Mouse (Mus musculus): ENCODE results near the gene Iqck.

Gene Iqck

DNA sequence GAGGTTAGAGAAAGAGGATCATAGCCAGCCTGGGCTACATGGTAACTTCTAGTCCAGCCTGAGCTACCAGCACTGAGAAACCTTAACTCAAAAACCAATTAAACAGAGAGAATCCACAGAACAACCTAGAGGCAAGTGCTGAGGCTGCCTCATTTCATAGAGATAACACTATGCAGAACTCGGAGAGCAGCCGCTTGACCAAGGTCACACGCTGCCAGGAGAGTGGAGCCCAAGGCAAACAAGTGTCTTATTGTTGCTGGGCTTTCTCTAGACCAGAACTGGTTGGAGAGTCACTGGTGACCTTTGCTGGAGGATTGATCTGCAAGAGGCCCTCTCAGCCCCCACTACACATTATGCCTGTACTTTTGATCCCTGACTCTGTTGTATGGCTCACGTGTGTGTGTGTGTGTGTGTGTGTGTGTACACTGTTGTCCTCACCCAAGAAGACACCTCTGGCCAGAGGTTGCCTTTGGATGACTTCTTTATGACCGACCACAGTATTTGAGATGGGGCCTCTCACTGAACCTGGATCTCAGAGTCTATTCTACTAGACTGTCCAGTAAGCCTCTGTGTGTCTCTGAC is 133.8 kb downstream of the Iqck start:
- DNase-seq (ENCODE audit: low read depth, low spot score), result no peak

DNA sequence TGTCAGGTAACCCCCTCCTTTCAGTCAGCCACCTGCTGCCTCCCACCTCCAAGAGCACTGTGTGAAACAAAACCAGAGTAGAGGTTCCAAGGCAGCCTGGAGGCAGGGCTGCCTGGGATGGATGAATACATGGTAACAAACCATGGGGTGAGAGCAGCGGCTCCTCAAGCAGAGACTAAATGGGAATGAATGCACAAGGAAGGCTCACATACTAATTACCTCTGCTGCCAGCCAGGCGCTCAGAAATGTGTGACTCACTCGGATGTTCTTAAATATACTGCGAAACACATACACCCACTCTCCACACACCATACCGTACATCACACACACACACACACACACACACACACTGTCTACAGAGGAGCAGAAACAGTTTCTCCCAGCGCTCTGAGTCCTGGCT is 134.7 kb downstream of the Iqck start:
- DNase-seq (ENCODE audit: low read depth, low spot score), result no peak

- no peak for DNase-seq (ENCODE audit: low read depth, low spot score)
Observed at GRCm38 (mm10) chr7:118991341-118991884, 135.9 kb downstream of the Iqck start.

DNA sequence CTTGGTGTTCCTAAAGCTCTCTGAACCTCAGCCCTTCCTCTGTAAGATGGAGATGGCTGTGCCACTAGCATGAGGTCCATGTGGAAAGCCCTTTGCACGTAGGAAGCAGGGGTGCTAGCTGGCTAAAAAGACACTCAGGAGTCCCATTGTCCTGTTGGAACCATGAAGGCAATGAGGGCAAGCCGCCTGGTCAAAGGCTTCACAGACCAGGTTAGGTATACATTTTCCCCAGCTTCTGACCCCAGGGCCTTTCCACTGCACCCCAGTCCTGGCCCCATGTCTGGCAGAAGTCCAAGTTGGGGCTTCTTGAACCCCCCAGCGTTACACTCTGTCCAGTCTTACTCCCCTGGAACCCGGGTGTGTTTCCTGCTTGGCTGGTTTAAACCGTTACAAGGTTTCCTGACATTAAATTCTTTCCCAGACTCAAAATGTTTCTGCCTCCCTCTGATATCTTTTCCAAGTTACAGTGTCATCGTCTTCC is 136.6 kb downstream of the Iqck start:
- no peak for DNase-seq (ENCODE audit: low read depth, low spot score)

DNA sequence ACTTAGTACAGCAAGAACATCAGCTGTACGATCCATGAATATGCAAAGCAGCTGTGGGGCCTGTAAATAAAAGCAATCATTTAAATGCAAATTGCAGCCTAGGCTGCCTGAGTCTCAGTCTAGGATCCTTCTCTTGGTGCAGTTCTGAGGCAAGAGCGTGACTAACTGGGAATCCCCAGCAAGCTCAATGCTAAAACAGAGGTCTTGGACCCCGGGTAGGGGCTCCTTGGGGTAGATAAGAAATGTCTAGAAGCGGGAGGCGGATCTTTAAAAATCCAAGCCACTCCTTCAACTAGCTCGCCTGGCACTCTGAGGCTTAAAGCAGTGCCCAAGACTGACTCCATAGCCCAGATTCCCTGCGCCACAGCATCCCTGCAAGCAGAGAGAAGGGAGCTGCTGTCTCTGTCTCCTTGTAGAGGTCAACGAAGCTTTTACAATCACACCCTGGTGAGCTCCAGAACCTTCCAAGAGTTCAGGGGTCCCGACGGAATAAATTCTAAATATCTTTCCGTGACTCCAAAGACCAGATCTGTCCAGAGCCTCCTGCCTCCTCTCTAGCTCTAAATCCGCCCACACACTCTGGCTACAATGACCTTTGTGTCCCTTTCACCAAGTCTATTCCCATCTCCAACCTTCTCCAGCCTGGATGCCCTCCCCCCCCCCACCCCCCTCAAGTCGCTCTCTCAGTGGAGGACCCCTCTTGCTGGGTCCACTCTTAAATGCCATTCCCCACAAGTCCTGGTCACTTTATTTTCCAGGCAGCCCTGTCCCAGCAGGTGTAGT is 137.3 kb downstream of the Iqck start:
- DNase-seq (ENCODE audit: low read depth, low spot score), result no peak

GRCm38 (mm10) chr7:118993597-118994230 is 138.2 kb downstream of the Iqck start:
- DNase-seq (ENCODE audit: low read depth, low spot score), result no peak

- DNase-seq (ENCODE audit: low read depth, low spot score), result no peak
Observed at GRCm38 (mm10) chr7:118994231-118994842, 138.8 kb downstream of the Iqck start.

DNA sequence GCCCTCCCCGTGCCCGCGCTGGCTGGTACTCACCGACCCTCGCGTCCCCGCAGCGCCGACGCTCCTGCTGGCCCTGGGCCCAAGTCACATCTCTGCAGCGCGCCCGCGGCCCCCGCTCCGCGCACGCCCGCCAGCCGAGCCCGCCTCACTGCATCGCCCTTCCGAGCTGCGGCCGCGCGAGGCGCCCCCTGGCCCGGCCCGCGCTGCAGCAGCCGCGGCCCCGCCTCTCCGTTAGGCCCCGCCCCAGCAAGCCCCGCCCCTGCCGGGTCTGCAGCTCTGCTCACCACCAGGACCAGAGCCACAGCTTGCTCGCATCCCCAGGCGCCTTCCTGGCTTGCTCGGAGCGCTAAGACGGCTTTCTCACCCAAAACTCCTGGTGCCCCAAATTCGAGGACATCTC is 139.5 kb downstream of the Iqck start, which contains the start of gene Gprc5b:
Gprc5b (minus strand) TSS at position 205 of the 400 bp plus-strand sequence.
- peak; percentile 74 for DNase-seq (ENCODE audit: low read depth, low spot score)

DNA sequence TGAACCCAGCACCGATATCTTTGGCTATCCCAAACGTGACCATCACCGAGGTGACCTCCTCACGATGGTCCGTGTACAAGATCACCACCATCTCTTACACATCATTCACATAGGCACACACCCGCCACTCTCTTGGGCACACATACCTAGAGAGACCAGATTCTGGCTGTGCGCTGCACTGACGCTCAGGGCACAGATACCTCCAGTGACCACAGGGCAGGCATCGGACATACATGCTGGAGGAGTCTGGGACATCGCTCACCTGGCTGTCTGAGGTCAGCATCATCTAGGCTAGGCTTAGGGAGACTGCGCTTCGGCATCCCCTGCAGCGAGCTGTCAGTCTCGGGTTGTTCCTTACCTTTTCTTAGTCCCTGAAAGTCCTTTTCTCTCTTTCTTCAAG is 140.1 kb downstream of the Iqck start:
- DNase-seq (ENCODE audit: low read depth, low spot score), result no peak

GRCm38 (mm10) chr7:118996137-118996837 is 140.7 kb downstream of the Iqck start:
- DNase-seq (ENCODE audit: low read depth, low spot score), result peak; percentile 76

DNA sequence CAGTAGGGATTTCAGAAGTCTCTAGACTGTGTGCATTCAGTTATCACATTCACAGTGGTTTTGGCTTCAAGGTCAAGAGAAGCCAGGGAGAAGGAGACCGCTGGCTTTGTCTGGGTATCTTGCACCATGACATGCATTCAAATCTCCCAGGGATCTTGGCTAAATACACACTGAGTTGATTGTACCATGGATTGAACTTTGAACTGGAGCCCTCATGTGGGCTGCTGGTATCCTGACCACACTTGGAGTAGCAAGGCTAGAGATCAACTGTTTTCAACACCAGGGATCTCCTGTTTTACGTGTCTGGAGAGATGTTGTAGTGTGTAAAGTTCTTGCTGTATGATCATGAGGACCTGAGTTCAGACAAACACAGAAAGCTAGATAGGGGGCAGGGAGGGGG is 144.3 kb downstream of the Iqck start:
- DNase-seq (ENCODE audit: low read depth, low spot score), result no peak

DNA sequence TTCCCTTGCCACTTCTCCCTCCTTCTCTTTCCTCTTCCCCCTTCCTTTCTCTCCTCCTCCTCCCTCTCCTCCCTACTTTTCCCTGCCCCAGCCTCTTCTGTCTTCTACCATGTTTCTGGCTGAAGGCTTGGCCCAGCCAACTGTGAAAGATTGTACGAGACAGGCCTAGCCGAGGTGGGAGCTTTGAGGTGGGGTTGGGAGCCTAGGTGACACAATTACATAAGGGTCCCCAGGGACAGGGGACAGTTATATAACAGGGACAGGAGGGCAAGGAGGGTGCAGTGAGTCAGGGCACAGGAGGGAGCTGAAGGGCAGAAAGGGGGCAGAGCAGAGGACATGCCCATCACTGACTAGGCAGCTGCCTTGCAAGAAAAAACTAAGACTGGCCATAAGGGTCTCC is 146.4 kb downstream of the Iqck start:
- no peak for DNase-seq (ENCODE audit: low read depth, low spot score)

- no peak for DNase-seq (ENCODE audit: low read depth, low spot score)
Observed at GRCm38 (mm10) chr7:119002501-119002900, 146.9 kb downstream of the Iqck start.

- peak; percentile 65 for DNase-seq (ENCODE audit: low read depth, low spot score)
Observed at GRCm38 (mm10) chr7:119010854-119011529, 155.4 kb downstream of the Iqck start.

- DNase-seq (ENCODE audit: low read depth, low spot score), result no peak
Observed at GRCm38 (mm10) chr7:119015736-119016135, 160.2 kb downstream of the Iqck start.

GRCm38 (mm10) chr7:119019537-119019936 is 164.0 kb downstream of the Iqck start:
- peak; percentile 53 for DNase-seq (ENCODE audit: low read depth, low spot score)
